Mouse (Mus musculus): ENCODE data around the gene Pigl.
"Not testable (repeated sequence)": the region's sequence is repeated elsewhere in the genome, so short reads cannot be mapped to it uniquely, and the experiment has no call there.

Gene Pigl

DNA sequence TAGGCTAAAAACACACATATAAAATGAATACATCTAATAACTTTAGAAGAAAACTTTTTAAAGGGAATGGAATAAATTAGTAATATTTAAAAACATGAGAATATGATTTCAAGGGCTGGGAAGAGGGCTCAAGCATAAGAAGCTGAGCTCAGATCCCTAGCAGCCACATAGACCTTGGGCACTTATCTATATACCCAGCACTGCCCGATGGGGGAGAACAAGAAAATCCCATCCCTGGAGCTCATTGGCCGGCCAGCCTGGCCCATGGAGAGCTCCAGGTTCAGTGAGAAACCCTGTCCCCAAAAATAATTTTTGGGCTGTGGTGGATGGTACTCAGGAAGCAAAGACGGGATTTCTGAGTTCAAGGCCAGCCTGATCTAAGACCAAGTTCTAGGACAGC lies 7.6 kb downstream of the Pigl start:
- intact Hi-C loops (cut with DNase I), result no loop called here

DNA sequence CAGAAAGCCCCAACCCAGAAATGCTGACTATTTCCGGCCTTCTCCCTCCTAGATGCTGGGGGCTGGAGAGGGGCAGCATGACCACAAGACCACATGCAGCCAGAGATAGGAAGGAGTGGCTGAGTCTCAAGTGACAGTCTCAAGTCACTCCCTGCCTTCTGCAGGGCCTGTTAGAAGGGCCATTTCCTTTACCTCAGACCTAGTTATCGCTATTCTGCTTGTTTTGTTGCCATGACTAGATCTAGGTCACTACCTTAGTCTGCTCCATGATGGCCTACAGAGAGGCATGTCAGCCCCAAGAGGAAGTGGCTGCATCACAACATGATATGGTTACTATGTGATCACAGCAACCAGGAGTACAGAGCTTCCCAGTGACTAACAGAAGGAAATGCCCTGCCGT lies 8.3 kb downstream of the Pigl start:
- intact Hi-C loops (cut with DNase I), result no loop called here

DNA sequence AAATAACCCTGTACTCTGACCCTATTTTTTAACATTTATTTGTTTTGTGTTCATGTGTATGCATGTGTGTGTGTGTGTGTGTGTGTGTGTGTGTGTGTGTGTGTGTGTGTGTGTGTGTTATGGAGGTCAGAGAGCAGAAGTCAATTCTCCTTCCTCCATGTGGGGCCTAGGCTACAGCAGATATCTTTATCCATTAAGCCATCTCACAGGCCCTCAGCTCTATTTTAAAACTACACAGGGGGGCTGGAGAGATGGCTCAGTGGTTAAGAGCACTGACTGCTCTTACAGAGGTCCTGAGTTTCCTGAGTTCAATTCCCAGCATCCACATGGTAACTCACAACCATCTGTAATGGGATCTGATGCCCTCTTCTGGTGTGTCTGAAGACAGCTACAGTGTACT lies 9.0 kb downstream of the Pigl start:
- intact Hi-C loops (cut with DNase I), result not testable (repeated sequence)

DNA sequence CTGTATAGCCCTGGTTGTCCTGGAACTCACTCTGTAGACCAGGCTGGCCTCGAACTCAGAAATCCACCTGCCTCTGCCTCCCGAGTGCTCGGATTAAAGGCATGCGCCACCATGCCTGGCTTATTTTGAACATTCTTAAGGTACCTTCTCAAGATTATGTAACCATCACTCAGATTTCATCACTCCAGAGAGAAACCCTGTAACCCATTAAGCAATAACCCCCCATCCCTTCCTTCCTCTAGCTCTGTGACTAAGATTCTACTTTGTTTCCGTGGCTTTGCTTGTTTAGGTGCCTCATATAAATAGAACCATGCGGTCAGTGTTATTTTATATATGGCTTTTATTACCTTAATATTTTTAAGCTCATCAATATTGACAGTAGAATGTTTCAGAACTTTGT lies 12.2 kb downstream of the Pigl start:
- intact Hi-C loops (cut with DNase I), result no loop called here

DNA sequence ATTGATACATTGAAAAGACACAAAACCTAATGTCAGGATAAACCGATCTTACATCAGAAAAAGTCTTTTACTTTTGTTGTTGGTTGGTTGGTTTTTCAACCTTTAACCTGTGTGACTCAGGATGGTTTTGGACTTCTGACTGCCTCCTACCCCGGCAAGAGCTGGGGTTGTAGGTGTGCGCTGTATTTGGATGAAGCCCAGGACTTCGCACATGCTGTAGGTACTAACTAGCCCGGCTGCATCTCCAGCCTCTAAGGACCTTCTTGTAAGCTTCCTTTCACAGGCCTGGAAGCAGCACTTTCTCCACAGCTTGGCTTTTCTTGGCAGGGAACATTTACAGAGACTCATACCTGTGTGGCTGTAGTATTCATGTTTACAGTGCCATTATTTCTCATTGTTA lies 15.3 kb downstream of the Pigl start:
- intact Hi-C loops (cut with DNase I), result no loop called here

DNA sequence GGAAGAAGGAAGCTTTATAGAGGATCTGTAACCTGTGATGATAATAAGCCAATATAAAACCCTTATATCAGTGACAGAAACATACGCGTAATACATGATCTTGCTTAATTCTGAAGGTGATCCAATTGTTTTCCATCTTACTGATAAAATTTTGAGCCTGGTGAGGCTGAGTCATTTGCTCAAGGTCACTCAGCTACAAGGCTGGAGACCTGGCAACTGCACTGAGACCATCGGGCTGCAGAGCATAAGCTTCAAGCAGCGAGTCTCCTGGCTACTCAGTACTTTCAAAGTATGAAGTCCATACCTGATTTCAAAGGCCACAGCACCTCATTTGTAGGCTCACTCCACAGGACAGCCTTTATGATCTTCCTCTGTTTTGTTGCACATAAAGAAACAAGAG lies 17.9 kb downstream of the Pigl start:
- intact Hi-C loops (cut with DNase I), result no loop called here

DNA sequence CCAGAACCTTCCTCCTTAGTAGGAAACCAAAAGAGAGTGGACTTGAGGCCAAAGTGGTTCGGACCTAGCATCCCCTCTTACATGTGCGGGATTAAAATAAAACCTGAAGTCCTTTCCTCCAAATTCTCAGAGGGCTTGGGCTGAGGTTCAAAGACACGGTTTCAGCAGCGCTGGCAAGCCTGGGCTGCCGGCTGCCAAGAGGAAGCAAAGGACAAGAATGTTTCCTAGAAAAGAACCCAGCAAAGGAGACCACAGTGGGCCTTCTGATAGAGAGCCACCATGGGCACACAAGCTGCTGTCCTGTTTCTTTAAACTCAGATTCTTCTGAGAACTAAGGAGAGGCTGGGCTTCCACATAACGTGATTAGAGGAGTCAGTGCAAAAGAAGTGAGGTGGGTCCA lies 20.7 kb downstream of the Pigl start:
- intact Hi-C loops (cut with DNase I), result no loop called here

DNA sequence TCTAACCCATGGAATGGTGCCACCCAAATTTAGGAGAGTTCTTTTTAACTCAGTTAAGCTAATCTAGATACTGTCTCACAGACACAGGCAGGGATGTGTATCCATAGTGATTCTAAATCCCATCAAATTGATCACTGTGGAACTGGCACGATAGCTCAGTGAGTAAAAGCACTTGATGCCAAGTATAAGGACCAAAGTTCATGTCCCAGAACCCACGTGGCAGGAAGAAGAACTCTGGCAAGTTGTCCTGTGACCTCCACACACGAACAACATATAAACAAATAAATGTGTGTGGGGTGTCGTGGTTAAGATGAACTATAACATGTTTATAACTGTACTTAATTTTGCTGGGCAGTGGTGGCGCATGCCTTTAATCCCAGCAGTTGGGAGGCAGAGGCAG lies 21.3 kb downstream of the Pigl start:
- intact Hi-C loops (cut with DNase I), result no loop called here

DNA sequence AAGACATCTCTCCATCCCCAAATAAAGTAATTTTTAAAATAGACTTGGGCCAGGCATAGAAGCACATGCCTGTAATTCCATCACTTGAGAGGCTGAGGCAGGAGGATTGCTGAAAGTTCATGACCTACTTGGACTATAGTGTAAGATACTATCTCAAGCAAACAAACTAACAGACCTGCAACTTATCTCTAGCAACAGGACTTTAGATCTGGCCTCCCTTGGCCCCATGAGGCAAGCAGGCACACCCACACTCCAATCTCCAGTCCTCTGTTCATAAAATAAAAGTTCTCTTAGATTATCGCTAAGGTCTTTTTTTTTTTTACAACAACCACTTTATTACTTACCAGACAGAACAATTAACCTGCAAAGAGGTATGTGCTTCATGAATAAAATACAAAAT lies 28.7 kb downstream of the Pigl start:
- intact Hi-C loops (cut with DNase I), result no loop called here

DNA sequence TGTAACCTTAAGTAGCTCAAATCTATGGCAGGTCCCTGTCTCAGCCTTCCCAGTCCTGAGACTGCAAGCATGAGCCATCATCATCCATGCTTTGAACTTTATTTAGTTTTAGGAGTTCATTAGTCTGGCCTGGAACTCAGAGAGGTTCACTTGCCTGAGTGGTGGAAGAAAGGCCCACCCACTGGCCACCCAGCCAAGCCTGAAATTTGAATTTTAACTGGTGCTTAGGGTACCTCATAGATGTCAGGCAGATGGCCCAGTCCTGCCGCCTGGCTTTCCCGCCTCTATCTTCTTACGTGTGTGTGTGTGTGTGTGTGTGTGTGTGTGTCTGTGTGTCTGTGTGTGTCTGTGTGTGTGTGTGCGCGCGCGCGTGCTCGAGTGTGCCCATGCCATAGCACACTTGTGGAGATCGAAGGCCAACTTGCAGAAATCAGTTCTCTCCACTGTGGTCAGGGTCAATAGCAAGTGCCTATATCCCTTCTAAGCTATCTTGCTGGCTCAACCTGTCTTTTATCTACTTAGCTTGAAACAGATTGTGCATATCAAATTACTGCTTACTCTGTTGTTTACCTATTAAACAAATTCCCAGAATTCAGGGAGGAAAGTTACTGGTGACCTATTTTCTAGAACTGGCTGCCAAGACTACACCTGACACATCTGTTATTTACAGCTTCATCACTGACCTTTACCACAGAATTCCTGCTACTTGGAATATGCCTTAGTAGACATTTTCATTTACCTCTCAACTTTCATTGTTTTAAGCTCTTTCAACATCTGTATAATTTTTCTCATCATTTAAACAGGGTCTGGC lies 29.5 kb downstream of the Pigl start:
- intact Hi-C loops (cut with DNase I), result no loop called here

DNA sequence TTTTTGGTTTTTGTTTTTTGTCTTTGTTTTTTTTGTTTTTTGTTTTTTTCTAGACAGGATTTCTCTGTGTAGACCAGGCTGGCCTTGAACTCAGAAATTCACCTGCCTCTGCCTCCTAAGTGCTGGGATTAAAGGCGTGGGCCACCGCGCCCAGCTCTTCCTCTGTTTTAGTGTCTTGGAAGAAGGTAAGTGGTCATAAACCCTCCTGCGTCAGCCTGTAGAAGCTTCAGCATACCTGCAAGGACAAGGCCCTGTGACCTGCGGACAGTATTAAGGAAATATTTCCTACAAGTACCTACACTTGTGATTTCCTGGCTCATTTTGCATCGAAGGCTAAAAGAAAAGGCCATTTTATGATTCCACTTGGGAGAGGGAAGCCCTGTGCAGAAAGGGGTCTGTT lies 35.4 kb downstream of the Pigl start:
- intact Hi-C loops (cut with DNase I), result no loop called here

DNA sequence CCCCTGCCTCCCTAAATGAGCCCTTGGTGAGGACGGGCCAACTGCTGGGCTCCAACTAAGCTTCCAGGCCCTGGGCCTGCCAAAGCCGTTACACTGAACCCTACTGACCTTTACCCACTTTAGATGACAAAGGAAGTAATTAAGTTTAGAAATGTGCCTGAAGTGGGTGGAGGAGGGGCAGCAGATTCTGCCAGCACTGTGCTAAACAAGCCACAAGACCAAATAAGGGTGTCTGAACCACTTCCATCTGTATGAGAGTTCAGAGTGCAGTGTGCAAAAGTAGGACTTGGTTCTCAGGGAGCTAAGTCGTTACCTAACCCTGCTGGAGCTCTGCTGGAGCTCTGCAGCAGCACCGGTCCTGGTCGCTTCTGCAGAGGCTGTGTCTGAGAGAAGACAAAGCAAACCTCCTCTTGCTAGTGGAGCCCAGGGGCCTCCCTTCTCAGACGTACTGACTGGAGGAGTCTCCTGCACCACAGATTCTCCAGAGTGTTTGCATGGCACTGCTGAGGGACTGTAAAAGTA lies 36.6 kb downstream of the Pigl start:
- intact Hi-C loops (cut with DNase I), result loop anchor here (5.0 kb wide), 1 partner anchor 38 kb away; the partner anchor contains the start of genes Ncor1 and Pigl

DNA sequence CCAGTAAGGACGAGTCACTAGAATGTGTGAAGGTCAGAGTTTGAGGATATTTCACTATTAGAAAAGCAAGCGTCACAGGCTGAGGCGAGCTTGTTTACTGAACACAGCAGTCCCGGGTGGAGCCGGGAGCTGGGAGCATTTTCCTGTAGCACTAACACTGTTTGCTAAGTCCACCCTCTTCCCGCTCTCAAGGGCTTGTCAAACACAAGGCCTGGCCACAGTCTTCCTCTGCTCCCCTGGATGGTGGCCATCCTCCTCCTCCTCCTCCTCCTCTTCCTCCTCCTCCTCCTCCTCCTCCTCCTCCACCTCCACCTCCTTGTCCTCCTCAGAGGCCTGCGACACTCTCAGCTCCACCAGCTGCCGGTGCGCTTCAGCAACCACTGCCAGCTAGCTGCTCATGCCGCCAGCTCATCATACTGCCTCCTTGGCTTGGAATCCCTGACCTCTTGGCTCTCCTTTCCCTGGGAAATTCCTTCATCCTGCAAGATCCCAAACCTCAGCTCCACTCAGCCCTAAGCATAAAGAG lies 37.1 kb downstream of the Pigl start:
- intact Hi-C loops (cut with DNase I), result loop anchor here (5.0 kb wide), 1 partner anchor 38 kb away; the partner anchor contains the start of genes Ncor1 and Pigl

DNA sequence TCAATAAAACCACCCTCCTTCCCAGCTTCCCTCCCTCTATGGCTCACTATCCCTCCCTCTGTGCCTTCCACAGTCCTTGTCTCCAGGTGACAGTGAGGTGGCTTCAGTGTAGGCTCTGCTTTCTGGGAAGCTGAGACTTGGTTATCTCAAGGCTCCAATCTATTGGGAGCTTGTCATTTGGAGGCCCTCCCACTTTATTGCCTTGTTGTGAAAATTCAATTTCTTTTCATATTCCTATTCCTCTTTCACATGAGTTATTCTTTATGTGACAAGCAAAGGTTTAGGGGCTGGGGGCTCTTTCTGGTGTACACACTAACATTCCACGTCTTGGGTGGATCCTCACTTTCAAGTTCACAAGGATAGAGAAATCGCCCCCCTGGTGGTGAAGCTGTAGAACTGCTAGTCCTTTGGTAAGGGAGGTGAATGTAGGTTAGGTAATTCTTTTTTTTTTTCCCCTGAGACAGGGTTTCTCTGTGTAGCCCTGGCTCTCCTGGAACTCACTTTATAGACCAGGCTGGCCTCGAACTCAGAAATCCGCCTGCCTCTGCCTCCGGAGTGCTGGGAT lies 38.0 kb downstream of the Pigl start:
- intact Hi-C loops (cut with DNase I), result loop anchor here (2.0 to 5.0 kb wide), 2 partner anchors 39 to 79 kb away; partner anchors contain the start of genes Ncor1, Pigl and Trpv2

DNA sequence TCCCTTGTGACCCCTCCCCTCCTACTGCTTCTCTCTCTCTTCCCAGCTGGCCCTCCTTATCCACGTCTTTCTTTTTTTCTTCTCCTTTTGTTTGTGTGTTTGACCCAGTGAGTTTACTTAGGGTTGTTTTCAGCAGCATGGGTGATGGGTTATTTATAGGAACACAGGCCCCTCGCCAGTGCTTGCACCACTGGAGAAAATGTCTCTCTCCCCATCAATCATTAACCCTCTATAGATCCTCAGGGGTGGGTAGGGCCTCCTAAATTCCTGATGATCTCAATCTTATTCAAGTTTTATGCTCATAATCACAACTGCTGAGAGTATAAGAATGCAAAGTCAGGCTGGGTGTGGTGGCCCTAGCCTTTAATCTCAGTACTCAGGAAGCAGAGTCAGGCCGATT lies 38.9 kb downstream of the Pigl start:
- intact Hi-C loops (cut with DNase I), result loop anchor here (2.0 to 5.0 kb wide), 2 partner anchors 40 to 78 kb away; partner anchors contain the start of genes Ncor1, Pigl and Trpv2

DNA sequence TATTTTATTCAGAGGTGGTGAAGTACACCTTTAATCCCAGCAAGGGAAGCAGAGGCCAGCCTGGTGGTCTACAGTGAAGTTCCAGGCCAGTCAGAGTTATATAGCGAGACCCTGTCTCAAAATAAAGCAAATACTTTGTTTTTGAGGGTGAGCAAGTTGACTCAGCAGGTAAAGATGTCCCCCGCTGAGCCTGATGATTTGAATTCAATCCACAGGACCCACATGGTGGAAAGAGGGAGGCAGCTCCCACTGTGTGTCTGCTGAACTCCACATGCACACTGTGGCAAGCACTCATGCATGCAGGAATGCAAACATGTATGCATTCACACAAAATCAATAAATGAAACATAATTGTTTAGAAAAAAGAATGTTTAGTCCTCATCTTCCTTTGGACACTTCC lies 40.5 kb downstream of the Pigl start:
- intact Hi-C loops (cut with DNase I), result loop anchor here (5.0 kb wide), 1 partner anchor 42 kb away; the partner anchor contains the start of genes Ncor1 and Pigl

DNA sequence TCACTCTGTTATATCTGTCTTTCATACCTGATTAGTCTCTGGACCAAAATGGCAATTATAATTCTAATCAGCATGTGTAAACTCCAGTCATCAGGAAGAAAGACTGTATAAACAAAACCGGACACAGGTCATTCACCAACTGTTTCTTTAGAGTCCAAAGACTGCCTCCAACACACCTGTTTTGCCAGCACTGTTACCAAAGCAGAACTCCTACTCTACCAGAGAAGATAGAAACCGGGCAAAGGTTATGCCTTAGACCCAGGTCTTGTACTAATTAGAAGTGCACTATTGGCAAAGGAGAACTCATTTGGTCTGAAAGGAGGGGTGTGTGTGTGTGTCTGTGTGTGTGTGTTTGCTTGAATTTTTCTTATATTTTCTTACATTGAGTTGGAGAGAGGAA lies 42.3 kb downstream of the Pigl start:
- intact Hi-C loops (cut with DNase I), result no loop called here

DNA sequence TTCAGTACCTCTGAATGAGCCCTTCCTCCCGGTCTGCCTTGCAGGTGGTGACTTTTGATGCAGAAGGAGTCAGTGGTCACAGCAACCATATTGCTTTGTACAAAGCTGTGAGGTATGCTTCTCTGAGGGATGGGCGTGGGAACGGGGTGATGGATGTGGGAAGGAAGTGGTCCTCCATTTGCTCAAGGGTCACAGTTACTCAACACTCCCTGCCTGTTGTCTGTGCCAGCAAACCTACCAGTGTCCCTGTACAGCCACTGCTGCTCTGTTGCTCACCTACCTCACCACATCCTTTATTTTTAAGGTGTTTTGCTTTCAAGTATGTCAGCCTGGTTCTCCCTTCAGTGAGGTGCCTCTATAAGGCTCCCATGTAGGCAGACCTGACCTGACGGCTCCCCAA lies 49.4 kb downstream of the Pigl start:
- intact Hi-C loops (cut with DNase I), result no loop called here

DNA sequence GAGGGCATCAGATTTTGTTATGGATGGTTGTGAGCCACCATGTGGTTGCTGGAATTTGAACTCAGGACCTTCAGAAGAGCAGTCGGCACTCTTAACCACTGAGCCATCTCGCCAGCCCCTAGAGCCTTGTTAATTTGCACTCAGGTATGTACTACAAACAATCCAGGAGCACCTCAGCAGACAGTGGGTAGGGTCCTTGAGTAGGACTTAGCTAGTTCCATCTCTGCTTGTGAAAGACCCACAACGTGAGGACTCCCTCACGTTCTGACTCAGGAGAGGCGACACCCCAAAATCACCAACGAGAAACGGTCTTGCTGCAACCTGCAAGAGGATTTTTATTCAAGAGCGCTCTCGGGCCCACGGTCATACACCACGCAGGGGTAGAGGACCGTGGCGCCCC lies 50.1 kb downstream of the Pigl start:
- intact Hi-C loops (cut with DNase I), result not testable (repeated sequence)

DNA sequence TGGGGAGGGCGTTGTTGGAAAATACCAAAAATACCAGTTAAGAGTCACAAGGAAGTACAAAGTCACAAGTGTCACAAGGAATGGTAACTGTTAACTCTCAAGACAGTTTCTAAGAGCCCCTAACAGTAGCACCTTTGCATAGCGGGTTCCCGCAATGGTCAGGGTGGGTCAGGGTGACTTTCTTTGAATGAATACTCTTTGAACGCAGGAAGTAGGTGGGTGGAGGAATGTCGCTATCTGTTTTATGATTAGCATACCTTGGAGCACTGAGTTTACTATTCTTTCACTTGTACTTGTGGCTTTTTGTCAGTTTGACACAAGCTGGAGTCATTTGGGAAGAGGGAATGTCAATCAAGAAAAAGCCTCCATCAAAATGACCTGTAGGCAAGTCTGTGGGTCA lies 50.6 kb downstream of the Pigl start:
- intact Hi-C loops (cut with DNase I), result not testable (repeated sequence)

DNA sequence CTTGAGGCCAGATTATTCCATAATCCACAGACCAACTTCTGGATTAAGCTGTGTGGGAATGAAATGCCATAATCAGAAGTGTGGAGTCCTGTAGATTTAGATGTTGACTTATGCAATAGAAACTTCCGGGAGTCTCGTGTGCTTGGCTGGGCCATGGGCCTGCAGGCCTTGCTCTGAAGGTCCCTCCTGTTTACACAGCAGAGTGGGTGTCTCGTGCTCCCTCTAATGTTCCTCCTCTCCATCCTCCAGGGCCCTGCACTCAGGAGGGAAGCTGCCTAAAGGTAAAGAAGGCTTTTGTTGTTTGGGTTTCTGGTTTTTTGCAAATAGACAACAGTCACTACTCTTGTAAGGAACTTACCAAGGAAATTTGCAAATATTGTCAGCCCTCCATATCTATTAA lies 51.3 kb downstream of the Pigl start:
- intact Hi-C loops (cut with DNase I), result no loop called here

DNA sequence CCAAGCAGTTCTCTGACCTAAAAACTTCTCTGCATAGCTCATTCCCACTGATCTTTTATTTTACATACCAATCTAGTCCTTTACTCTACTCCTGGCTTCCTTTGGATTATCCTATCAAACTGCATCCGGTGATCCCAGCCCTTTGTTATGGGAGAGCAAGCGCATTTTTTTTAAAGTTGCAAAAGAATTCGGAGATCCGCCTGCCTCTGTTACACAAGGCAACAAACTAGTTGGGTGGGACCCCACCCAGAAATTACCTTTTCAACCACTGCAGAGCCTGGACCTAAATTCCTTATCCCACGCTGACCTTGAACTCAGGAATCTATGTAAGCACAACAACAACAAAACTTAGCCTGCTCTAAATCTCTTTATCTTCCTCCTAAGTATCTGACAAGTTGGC lies 52.7 kb downstream of the Pigl start:
- intact Hi-C loops (cut with DNase I), result no loop called here
